Mouse (Mus musculus) liver, postnatal 0 days (tissue): Measurements from ENCODE around the gene Slco3a1.

Experiments used
- CTCF ChIP-seq: sonication (generic); IDR thresholded peaks from 2 replicates; pipeline ENCODE4 v1.5.1; 2016; ENCODE audit warnings: antibody characterized with exemption, low read depth
- EP300 ChIP-seq: IDR thresholded peaks from 2 replicates; pipeline ENCODE4 v1.6.1; 2016; ENCODE audit warnings: antibody characterized with exemption, low read depth, mild to moderate bottlenecking

GRCm38 (mm10) chr7:74522260-74522659, 32.3 kb downstream of the Slco3a1 start:
- TF ChIP-seq EP300 (no peak), CTCF (no peak)
